Mouse (Mus musculus): ENCODE results near the gene Atg16l2. TPM values are rescaled to one million over a fixed set of nuclear protein-coding genes. Genes with fewer than 3 reads are reported as not detected.

The Atg16l2 gene
- total RNA-seq, 1 experiment: 24.2 TPM

GRCm38 (mm10) chr7:101327786-101328185, 25.7 kb upstream of the Atg16l2 start:
- in situ Hi-C loops (cut with MboI; ENCODE audit: low sequenced_read_pairs in 2 of 2, unreplicated experiment in 2 of 2): no loop called here
- TF ChIP-seq MAFK (IDR thresholded peaks at IDR 0.05; ENCODE audit: insufficient read depth, low read depth, low read length): no peak
- no peak for TF ChIP-seq ZC3H11A (IDR thresholded peaks at IDR 0.05; ENCODE audit: borderline replicate concordance, low read depth, low read length)
- no peak for TF ChIP-seq ZNF384 (IDR thresholded peaks at IDR 0.05; ENCODE audit: low read depth, low read length)
- no peak for TF ChIP-seq HCFC1 (IDR thresholded peaks at IDR 0.05; ENCODE audit: borderline replicate concordance, insufficient read depth, low read length)
- TF ChIP-seq CHD2 (IDR thresholded peaks at IDR 0.05; ENCODE audit: low read depth, low read length): no peak
- Histone ChIP-seq H3K9ac (ENCODE audit: insufficient read depth, low read depth, low read length, poor library complexity, severe bottlenecking) (no peak overlapping the region), H3K9me3 (ENCODE audit: control insufficient read depth, insufficient read depth, low read depth, low read length) (no peaks in the 10 kb centered on the region), H3K4me3 (ENCODE audit: insufficient read depth in 1 of 2, low read depth in 1 of 2, low read length in 2 of 2, poor library complexity in 1 of 2, severe bottlenecking in 1 of 2) (no peak overlapping the region), H3K4me1 (ENCODE audit: control insufficient read depth in 2 of 2, insufficient read depth in 2 of 2, low read length in 2 of 2, poor library complexity in 1 of 2) (0 out of 4 replicates have a peak, but pooled peaks cover 0 to 3% of the 10 kb centered on the region in 2 experiments), H3K36me3 (ENCODE audit: control insufficient read depth, insufficient read depth, low read length, poor library complexity, severe bottlenecking) (no peaks in the 10 kb centered on the region; the same call in 1 of the 2 replicates), H3K27ac (ENCODE audit: insufficient read depth, low read depth, low read length, poor library complexity, severe bottlenecking) (no peak overlapping the region)
- DNase-seq (ENCODE audit: low read depth, low spot score): no peak

- no peak for DNase-seq (ENCODE audit: low read depth, low spot score)
- peaks cover 0 to 3% of the 10 kb centered on the region in 2 experiments; a peak in 1 of 4 replicates for H3K4me1 ChIP-seq (ENCODE audit: control insufficient read depth in 2 of 2, insufficient read depth in 2 of 2, low read length in 2 of 2, poor library complexity in 1 of 2)
- no peak overlapping the region for H3K9ac ChIP-seq (ENCODE audit: insufficient read depth, low read depth, low read length, poor library complexity, severe bottlenecking)
- no peak overlapping the region for H3K4me3 ChIP-seq (ENCODE audit: insufficient read depth in 1 of 2, low read depth in 1 of 2, low read length in 2 of 2, poor library complexity in 1 of 2, severe bottlenecking in 1 of 2)
- no peaks in the 10 kb centered on the region for H3K9me3 ChIP-seq (ENCODE audit: control insufficient read depth, insufficient read depth, low read depth, low read length)
- no peaks in the 10 kb centered on the region; the same call in 1 of the 2 replicates for H3K36me3 ChIP-seq (ENCODE audit: control insufficient read depth, insufficient read depth, low read length, poor library complexity, severe bottlenecking)
- in situ Hi-C loops (cut with MboI; ENCODE audit: low sequenced_read_pairs in 2 of 2, unreplicated experiment in 2 of 2): no loop called here
- TF ChIP-seq MAFK (IDR thresholded peaks at IDR 0.05; ENCODE audit: insufficient read depth, low read depth, low read length) (no peak), ZNF384 (IDR thresholded peaks at IDR 0.05; ENCODE audit: low read depth, low read length) (no peak)
- no peak overlapping the region for H3K27ac ChIP-seq (ENCODE audit: insufficient read depth, low read depth, low read length, poor library complexity, severe bottlenecking)
Observed at GRCm38 (mm10) chr7:101327263-101327662, 25.2 kb upstream of the Atg16l2 start.

- no peak for DNase-seq (ENCODE audit: low read depth, low spot score)
- H3K9ac ChIP-seq (ENCODE audit: insufficient read depth, low read depth, low read length, poor library complexity, severe bottlenecking): no peak overlapping the region
- no peak overlapping the region for H3K27ac ChIP-seq (ENCODE audit: insufficient read depth, low read depth, low read length, poor library complexity, severe bottlenecking)
- TF ChIP-seq ZNF384 (IDR thresholded peaks at IDR 0.05; ENCODE audit: low read depth, low read length) (no peak), ZC3H11A (IDR thresholded peaks at IDR 0.05; ENCODE audit: borderline replicate concordance, low read depth, low read length) (no peak), CHD2 (IDR thresholded peaks at IDR 0.05; ENCODE audit: low read depth, low read length) (no peak), HCFC1 (IDR thresholded peaks at IDR 0.05; ENCODE audit: borderline replicate concordance, insufficient read depth, low read length) (no peak), MAFK (IDR thresholded peaks at IDR 0.05; ENCODE audit: insufficient read depth, low read depth, low read length) (no peak)
- no peaks in the 10 kb centered on the region for H3K9me3 ChIP-seq (ENCODE audit: control insufficient read depth, insufficient read depth, low read depth, low read length)
- peaks cover 0 to 3% of the 10 kb centered on the region in 2 experiments; a peak in 1 of 4 replicates for H3K4me1 ChIP-seq (ENCODE audit: control insufficient read depth in 2 of 2, insufficient read depth in 2 of 2, low read length in 2 of 2, poor library complexity in 1 of 2)
- no peaks in the 10 kb centered on the region; the same call in 1 of the 2 replicates for H3K36me3 ChIP-seq (ENCODE audit: control insufficient read depth, insufficient read depth, low read length, poor library complexity, severe bottlenecking)
- in situ Hi-C loops (cut with MboI; ENCODE audit: low sequenced_read_pairs in 2 of 2, unreplicated experiment in 2 of 2): no loop called here
- H3K4me3 ChIP-seq (ENCODE audit: insufficient read depth in 1 of 2, low read depth in 1 of 2, low read length in 2 of 2, poor library complexity in 1 of 2, severe bottlenecking in 1 of 2): no peak overlapping the region
Observed at GRCm38 (mm10) chr7:101326006-101326405, 24.0 kb upstream of the Atg16l2 start.

- Histone ChIP-seq H3K27ac (ENCODE audit: insufficient read depth, low read depth, low read length, poor library complexity, severe bottlenecking) (no peak overlapping the region), H3K4me1 (ENCODE audit: control insufficient read depth in 2 of 2, insufficient read depth in 2 of 2, low read length in 2 of 2, poor library complexity in 1 of 2) (peaks cover 0 to 5% of the 10 kb centered on the region in 2 experiments; a peak in 1 of 4 replicates), H3K36me3 (ENCODE audit: control insufficient read depth, insufficient read depth, low read length, poor library complexity, severe bottlenecking) (no peaks in the 10 kb centered on the region; the same call in 1 of the 2 replicates), H3K9ac (ENCODE audit: insufficient read depth, low read depth, low read length, poor library complexity, severe bottlenecking) (no peak overlapping the region), H3K4me3 (ENCODE audit: insufficient read depth in 1 of 2, low read depth in 1 of 2, low read length in 2 of 2, poor library complexity in 1 of 2, severe bottlenecking in 1 of 2) (no peak overlapping the region), H3K9me3 (ENCODE audit: control insufficient read depth, insufficient read depth, low read depth, low read length) (no peaks in the 10 kb centered on the region)
- DNase-seq (ENCODE audit: low read depth, low spot score): no peak
- TF ChIP-seq CHD2 (IDR thresholded peaks at IDR 0.05; ENCODE audit: low read depth, low read length) (no peak), MAFK (IDR thresholded peaks at IDR 0.05; ENCODE audit: insufficient read depth, low read depth, low read length) (no peak), ZNF384 (IDR thresholded peaks at IDR 0.05; ENCODE audit: low read depth, low read length) (no peak), HCFC1 (IDR thresholded peaks at IDR 0.05; ENCODE audit: borderline replicate concordance, insufficient read depth, low read length) (no peak), ZC3H11A (IDR thresholded peaks at IDR 0.05; ENCODE audit: borderline replicate concordance, low read depth, low read length) (no peak)
- in situ Hi-C loops (cut with MboI; ENCODE audit: low sequenced_read_pairs in 2 of 2, unreplicated experiment in 2 of 2): no loop called here
Observed at GRCm38 (mm10) chr7:101324142-101324962, 22.3 kb upstream of the Atg16l2 start.
